Mouse (Mus musculus) spleen, adult 2 months (tissue): ENCODE measurements around the gene BC051019.

ENCODE experiments used
- CTCF ChIP-seq: fragments of 200-500 bp; IDR thresholded peaks from 2 replicates; pipeline ENCODE4 v1.5.1; 2011; ENCODE audit warnings: mild to moderate bottlenecking, inconsistent platforms; ENCODE audit not compliant: insufficient read depth, insufficient read length, insufficient replicate concordance; ENCODE audit errors: extremely low read depth
- POLR2A ChIP-seq: fragments of 200-500 bp; IDR thresholded peaks from 2 replicates; pipeline ENCODE4 v1.6.1; 2011; ENCODE audit warnings: low read depth, low read length, inconsistent platforms

GRCm38 (mm10) chr7:109752008-109752925 is 28.6 kb upstream of the BC051019 start, which contains the start of gene Tmem9b:
- TF ChIP-seq CTCF, result no peak
- peak; percentile 18; the same call in 1 of the 2 replicates for TF ChIP-seq POLR2A
